Mouse (Mus musculus) heart, postnatal 10 days (tissue): ENCODE data around the gene Tsen15. TPM values are rescaled to one million over a fixed set of nuclear protein-coding genes. Genes with fewer than 3 reads are reported as not detected.
"Not testable (repeated sequence)": the region's sequence is repeated elsewhere in the genome, so short reads cannot be mapped to it uniquely, and the experiment has no call there.

Experiments
- DNase-seq, 2 experiments: peaks; one replicate each; pipeline ENCODE4 v3.0.0; 2021
- intact Hi-C: fragments of 180-260 bp; cut with DNase I; formaldehyde crosslinking; loops from one replicate; pipeline ENCODE4 v1.15.1; 2025
- total RNA-seq, 2 experiments: library from RNA; stranded (reverse); gene quantifications; 2 replicates each; pipeline ENCODE4 v1.2.3; 2021

Gene Tsen15
- total RNA-seq, 2 experiments from 2014 or later, result 16.3 to 22.1 TPM

DNA sequence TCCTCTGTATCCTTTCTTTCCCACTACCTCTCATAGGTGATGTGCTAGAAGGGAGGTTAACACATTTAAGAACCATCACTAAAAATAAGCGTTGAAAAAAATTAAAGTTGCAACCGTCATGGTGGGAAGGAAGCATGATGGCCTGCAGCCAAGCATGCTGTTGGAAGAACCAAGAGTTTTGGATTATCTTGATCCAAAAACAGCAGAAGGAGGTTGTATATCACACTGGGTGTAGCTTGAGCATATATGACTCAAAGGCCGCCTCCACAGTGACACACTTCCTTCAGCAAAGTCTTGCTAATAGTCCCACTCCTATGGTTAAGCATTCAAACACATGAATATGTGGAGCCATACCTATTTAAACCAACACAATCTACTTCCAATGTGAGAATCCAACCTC is 7.6 kb upstream of the Tsen15 start:
- intact Hi-C loops, result no loop called here
- no peak for DNase-seq

DNA sequence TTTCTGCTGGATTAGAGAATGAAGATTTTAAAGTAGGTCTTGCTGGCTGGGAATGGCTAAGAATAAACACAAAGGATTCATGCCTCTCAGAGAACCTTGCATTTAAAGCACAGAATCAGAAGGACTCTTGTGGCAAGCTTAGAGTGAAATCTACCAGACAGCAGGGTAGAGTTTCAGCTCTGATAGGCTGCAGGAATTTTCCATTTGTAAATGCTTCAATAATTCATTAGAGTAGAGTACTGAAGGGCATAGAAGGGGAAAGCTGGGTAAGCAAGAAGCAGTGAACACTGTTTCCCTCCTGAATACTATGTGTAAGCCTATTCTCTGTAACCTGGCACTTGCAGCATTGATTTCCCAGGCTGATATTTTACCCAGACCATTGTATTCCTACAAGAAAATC is 2.8 kb upstream of the Tsen15 start:
- DNase-seq, result no peak
- intact Hi-C loops, result loop anchor here (10.0 kb wide), 1 partner anchor 376 kb away; the partner anchor contains the start of genes Arpc5 and Rgl1

DNA sequence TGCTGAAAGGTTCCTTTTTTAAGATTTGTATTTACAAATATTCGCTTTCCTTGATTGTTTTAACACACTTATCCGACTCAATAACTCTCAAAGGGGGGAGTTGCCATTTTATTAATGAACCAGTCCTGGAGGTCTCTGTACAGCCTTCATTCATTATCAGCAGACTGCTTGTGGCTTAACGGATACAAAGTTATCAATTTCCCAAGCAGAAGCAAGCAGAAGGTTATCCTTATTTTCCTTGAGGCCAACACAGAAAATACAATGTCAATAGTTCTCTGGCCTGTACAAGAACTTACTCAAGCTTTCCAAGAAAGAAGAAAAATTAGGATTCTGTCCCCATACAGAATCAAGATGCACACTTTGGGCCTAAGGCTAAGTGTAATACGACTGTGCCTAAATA is 795 bp downstream of the Tsen15 start:
- not testable (repeated sequence) for DNase-seq
- intact Hi-C loops, result loop anchor here (10.0 kb wide), 1 partner anchor 379 kb away; the partner anchor contains the start of genes Arpc5 and Rgl1

DNA sequence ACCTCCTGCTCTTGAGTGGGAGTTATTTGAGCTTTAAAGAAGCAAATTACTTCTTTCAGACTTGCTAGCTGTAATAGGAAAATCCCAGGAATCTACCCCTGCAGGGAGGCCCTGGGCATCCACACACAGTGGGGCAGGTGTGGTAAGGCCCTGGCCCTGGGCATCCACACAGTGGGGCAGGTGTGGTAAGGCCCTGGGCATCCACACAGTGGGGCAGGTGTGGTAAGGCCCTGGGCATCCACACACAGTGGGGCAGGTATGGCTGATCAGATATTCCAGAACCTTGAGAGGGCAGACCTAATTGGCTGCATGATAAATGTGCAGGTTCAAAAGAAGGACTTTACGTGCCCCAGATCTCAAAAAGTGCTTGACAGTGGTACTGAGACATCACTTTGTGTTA is 1.9 kb downstream of the Tsen15 start:
- DNase-seq, result no peak
- intact Hi-C loops, result loop anchor here (10.0 kb wide), 1 partner anchor 380 kb away; the partner anchor contains the start of genes Arpc5 and Rgl1

DNA sequence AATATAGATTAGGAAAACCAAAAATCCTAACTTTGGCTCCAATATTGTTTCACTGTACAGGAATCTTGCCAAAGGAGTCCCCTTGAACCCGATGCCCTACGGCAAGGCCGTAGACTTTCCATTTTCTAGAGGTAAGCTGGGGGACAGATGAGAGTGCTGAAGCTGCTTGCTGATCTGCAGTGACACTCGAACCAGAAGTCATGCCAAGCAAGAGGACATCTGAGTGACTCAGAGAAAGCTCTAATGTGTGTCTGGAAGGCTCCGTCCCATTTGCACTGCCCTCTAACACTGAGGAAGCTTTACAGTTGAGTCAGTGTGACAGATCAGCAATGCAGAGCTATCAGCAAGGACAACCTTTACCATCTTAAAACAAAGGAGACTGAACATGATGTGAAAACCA is 8.2 kb downstream of the Tsen15 start:
- DNase-seq, result no peak
- intact Hi-C loops, result no loop called here

DNA sequence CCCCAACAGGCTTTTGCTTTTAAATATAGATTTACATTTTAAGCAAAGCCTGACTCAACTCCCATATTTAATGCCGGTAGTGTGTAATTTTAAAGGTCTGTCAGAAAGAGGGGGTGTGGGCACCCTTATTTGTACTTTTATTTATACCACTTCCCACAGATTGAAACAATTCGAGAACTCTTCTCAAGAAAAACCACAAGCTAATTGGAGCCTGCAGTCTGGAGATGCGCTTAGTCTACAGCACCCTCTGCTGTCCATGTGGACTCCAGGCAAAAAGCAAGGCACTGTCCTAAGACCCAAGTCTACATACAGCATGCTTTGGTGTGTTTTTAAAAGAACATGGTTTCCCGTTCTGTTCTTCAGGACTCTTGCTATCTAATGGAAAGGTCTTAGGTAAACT is 17.3 kb downstream of the Tsen15 start:
- peak; percentile 78 to 82 for DNase-seq
- intact Hi-C loops, result loop anchor here (1.0 to 2.0 kb wide), 2 partner anchors 78 to 549 kb away; no protein-coding TSS in a partner anchor

DNA sequence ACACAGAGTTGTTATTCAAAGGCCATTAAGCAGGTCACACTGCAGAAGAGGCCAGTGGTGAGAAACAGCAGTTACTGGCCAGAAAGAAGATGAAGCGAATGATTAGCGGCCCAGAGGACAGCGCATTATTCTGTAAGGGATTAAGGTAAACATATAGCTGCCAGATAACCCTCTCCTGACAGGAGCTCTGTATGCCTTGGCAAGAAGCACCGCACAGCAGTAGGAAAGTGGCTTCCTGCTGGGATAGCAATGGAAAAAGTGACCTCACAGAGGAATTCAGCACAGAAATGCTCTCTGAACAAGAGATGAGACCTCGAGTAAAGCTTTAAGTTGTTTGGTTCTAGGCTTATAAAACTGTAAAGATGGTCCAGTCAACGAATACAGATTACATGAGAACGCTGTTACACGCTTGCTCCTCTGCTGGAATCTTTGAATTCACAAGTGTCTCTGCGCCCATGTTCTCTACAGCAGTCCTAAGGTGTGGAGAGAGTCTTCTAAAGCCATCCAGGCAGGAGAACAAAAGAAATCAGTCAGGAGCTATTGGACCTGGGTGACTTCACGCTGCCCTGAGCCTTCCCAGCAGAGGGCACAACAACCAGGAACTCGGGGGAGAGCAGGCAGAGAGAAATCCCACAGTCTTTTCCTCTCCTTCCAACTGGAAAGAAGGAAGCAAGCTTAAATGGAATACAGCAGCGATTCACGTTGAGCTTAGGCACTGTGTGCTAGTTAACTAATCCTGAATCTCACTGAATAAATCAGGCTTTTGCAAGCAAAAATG is 18.0 kb downstream of the Tsen15 start:
- intact Hi-C loops, result loop anchor here (1.0 to 2.0 kb wide), 2 partner anchors 78 to 548 kb away; no protein-coding TSS in a partner anchor
- DNase-seq, result peak; percentile 25 to 32

DNA sequence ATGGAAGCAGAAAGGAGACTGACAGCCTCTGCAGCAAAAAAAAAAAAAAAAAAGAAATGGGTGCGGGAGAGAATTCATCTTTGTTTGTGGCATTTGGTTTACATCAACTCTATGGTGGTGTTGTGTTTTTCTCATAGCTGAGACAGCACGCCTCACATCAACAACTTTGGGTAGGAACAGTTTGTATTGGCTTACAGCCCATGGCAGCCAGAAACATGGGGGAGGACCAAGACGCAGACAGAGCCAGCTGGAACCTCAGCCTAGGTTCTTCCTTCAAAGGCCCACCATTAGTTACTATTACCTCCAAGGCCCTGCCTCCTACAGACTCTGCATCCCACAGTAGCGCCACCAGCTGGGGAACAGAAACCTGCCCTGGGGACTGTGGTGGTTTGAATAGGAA is 29.8 kb downstream of the Tsen15 start:
- intact Hi-C loops, result no loop called here
- peak; percentile 50 to 58 for DNase-seq

DNA sequence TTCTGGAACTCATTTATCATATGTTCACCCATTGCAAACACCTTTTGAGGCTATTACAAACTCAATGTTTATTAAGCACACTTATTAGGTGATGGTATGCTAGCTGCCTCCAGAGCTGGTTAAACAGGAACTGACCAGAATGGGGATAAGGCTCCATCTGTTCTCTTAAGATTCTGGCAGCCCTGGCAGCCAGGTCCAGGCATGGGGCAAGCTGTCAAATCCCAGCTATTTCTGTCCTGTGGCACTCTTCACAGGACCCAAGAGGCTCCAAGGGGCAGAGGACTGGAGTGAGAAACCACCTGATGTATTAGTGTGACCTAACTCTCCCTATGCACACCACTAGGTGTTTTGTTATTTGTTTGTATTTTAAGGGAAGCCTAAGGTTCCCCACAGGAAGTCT is 38.5 kb downstream of the Tsen15 start:
- peak; percentile 38 to 39 for DNase-seq
- intact Hi-C loops, result no loop called here

DNA sequence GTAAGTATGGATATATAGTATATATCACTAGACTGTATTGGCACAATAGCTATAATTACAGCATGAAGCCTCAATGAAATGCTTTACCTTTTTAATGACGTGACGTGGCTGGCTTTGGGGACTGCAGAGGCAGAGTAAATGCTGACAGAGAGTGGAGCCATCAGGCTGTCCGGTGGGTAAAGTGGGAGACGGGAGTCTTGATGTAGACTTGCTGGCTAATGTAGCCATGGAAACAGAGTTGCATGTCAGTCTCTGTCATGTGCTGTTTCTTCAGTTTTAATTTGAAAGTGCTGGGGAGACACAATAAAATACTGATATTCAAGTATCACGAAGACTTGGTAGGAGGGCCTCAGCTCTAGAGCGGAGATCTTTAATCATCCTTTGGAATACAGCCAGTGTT is 62.5 kb downstream of the Tsen15 start:
- DNase-seq, result no peak
- intact Hi-C loops, result no loop called here

Other genes with a start within 250 kb of the Tsen15 start
- 1 to 10 TPM; 5.1 to 5.9 TPM for gene Colgalt2, start 13.1 kb upstream of the Tsen15 start, total RNA-seq